Comparison of ENCODE assay signal across 10 mouse cellular contexts in genomic region chr17:4945311-4945751, GRCm38 (mm10). TPM values are rescaled to one million over a fixed set of nuclear protein-coding genes. Genes with fewer than 3 reads are reported as not detected.
DNase-seq lines count a peak whose midpoint lies in the region; ATAC-seq and TF ChIP-seq lines count a peak whose summit lies in the region.
"Had no signal": no experiment of that assay in that cellular context is flagged by ENCODE, and none has a peak within 500 bp of the region (broad histone marks: within the 10 kb centered on the region; RNA-seq: fewer than 3 reads in every experiment).

No protein-coding gene starts in this region.

- H3K9me3 ChIP-seq in embryonic facial prominence, embryonic 13.5 days, result no peaks in the 10 kb centered on the region
- H3K9me3 ChIP-seq: hindbrain, embryonic 10.5 days had no signal

- H3K4me2 ChIP-seq in embryonic facial prominence, embryonic 13.5 days, result peak overlapping the region; percentile 50

- no peak for TF ChIP-seq POLR2A in lung, adult 2 months (IDR thresholded peaks at IDR 0.05; ENCODE audit: borderline replicate concordance, extremely low read depth, low read depth, low read length)
- TF ChIP-seq POLR2A in thymus, adult 2 months (IDR thresholded peaks at IDR 0.05; ENCODE audit: control insufficient read depth, extremely low read depth, insufficient read depth, low read length, poor library complexity), result no peak

- intact Hi-C loops in gastrocnemius, adult 2 months (cut with DNase I), result loop anchor here (5.0 kb wide), 1 partner anchor 47 kb away; the partner anchor contains the start of gene Arid1b

- peak overlapping the region; percentile 63; the same call in 1 of the 2 replicates for H3K4me3 ChIP-seq in gastrocnemius, adult 2 months
- no peak overlapping the region for H3K4me3 ChIP-seq in embryonic facial prominence, embryonic 13.5 days
- H3K4me3 ChIP-seq in lung, adult 2 months (replicated peaks; ENCODE audit: extremely low read depth, low read depth, low read length), result no peak overlapping the region
- H3K4me3 ChIP-seq in thymus, adult 2 months (ENCODE audit: control insufficient read depth, insufficient read depth, low read length), result no peak overlapping the region

- H3K36me3 ChIP-seq in embryonic facial prominence, embryonic 13.5 days, result no peaks in the 10 kb centered on the region
- no peaks in the 10 kb centered on the region for H3K36me3 ChIP-seq in thymus, adult 2 months (ENCODE audit: control insufficient read depth, insufficient read depth, low read length)
- H3K36me3 ChIP-seq: hindbrain, embryonic 10.5 days had no signal

- no peaks in the 10 kb centered on the region for H3K27me3 ChIP-seq in embryonic facial prominence, embryonic 13.5 days
- no peaks in the 10 kb centered on the region for H3K27me3 ChIP-seq in thymus, adult 2 months (ENCODE audit: control insufficient read depth, insufficient read depth, low read length)

- peak overlapping the region; percentile 81 for H3K27ac ChIP-seq in gastrocnemius, adult 2 months
- H3K27ac ChIP-seq in embryonic facial prominence, embryonic 13.5 days, result peak overlapping the region; percentile 78; the same call in 1 of the 2 replicates
- no peak overlapping the region for H3K27ac ChIP-seq in thymus, adult 2 months (ENCODE audit: control insufficient read depth, insufficient read depth, low read length)
- H3K27ac ChIP-seq: macrophage had no signal

- no peak overlapping the region for H3K9ac ChIP-seq in embryonic facial prominence, embryonic 13.5 days

- H3K4me1 ChIP-seq in embryonic facial prominence, embryonic 13.5 days, result peaks cover 24% of the 10 kb centered on the region
- peaks cover 14% of the 10 kb centered on the region for H3K4me1 ChIP-seq in lung, adult 2 months (ENCODE audit: control insufficient read depth, insufficient read depth, low read length)
- H3K4me1 ChIP-seq in thymus, adult 2 months (replicated peaks; ENCODE audit: control insufficient read depth, insufficient read depth, low read length), result peaks cover 9% of the 10 kb centered on the region

- no peak for TF ChIP-seq CTCF in gastrocnemius, adult 2 months (IDR thresholded peaks at IDR 0.05)
- TF ChIP-seq CTCF in lung, adult 2 months (IDR thresholded peaks at IDR 0.05; ENCODE audit: insufficient read depth, low read length), result no peak
- no peak for TF ChIP-seq CTCF in thymus, adult 2 months (IDR thresholded peaks at IDR 0.05; ENCODE audit: borderline replicate concordance, control insufficient read depth, extremely low read depth, insufficient read depth, low read length, poor library complexity)

- WGBS in embryonic facial prominence, embryonic 13.5 days, result 48% methylated on average over 6 of the region's 6 CpGs
- 68% methylated on average over 6 of the region's 6 CpGs for WGBS in lung, adult 2 months
- WGBS in thymus, adult 2 months, result 96% methylated on average over 6 of the region's 6 CpGs

- no peak for ATAC-seq in embryonic facial prominence, embryonic 13.5 days (ENCODE audit: insufficient number of reproducible peaks, insufficient read depth, low FRiP score, low TSS enrichment, low read depth)

- DNase-seq in gastrocnemius, adult 2 months, result no peak
- DNase-seq in gastrocnemius, postnatal 25 days, result no peak
- peak; percentile 9 for DNase-seq in Muller cell, postnatal 12 days (ENCODE audit: inconsistent ontology term)
- peak; percentile 20 for DNase-seq in lung, adult 2 months
- DNase-seq in thymus, adult 2 months, result no peak
- no peak for DNase-seq in layer of hippocampus, adult 9-10 months (ENCODE audit: low spot score)
- no peak for DNase-seq in spleen, postnatal 10 days (ENCODE audit: low spot score in 2 of 2)

RNA-seq across cellular contexts. Expression of gene Arid1b, which starts 48.8 kb away (rescaled TPM):
- total RNA-seq in gastrocnemius, adult 2 months (2021), result 10 to 100 TPM; 35.1 to 35.6 TPM
- total RNA-seq in gastrocnemius, postnatal 25 days (2021), result 10 to 100 TPM; 29.2 to 29.7 TPM
- polyA plus RNA-seq in embryonic facial prominence, embryonic 13.5 days (2015; fragmentation: Nextera tagmentation; extraction: Ambion mirVana), result 13.0 and 14.1 TPM in 2 replicates
- polyA plus RNA-seq in lung, adult 2 months (2012; rRNA removed), result 60.1 and 60.4 TPM in 2 replicates
- 99.0 and 142 TPM in 2 replicates for polyA plus RNA-seq in thymus, adult 2 months (2012; rRNA removed)

Comparison
In these comparisons a context has a peak if more than half of its experiments do, and no peak if none do; other contexts are left out.
1. DNase-seq: peak in Muller cell, postnatal 12 days (single experiment) and lung, adult 2 months (single experiment); none in gastrocnemius, adult 2 months (single experiment), gastrocnemius, postnatal 25 days (single experiment), thymus, adult 2 months (single experiment), layer of hippocampus, adult 9-10 months (single experiment) and spleen, postnatal 10 days (0 of 2).